Mouse (Mus musculus) frontal cortex, postnatal 25 days (tissue): ENCODE measurements around the gene Mmp24.
A peak's percentile ranks its signal among the peaks of the same experiment; 100 is the strongest.
"Not testable (repeated sequence)": the region's sequence is repeated elsewhere in the genome, so short reads cannot be mapped to it uniquely, and the experiment has no call there.

Experiments
- DNase-seq, 2 experiments: peaks; one replicate each; pipeline ENCODE4 v3.0.0; 2022; ENCODE audit warnings: low spot score in 2 of 2

Gene Mmp24

GRCm38 (mm10) chr2:155814829-155815228 is 39.7 kb downstream of the Mmp24 start:
- DNase-seq: no peak

GRCm38 (mm10) chr2:155816179-155816578 is 41.0 kb downstream of the Mmp24 start:
- DNase-seq: no peak

- DNase-seq: no peak
Observed at GRCm38 (mm10) chr2:155817301-155818245, 42.4 kb downstream of the Mmp24 start.

GRCm38 (mm10) chr2:155818596-155819391 is 43.7 kb downstream of the Mmp24 start:
- DNase-seq: peak; percentile 84 to 86

GRCm38 (mm10) chr2:155819392-155819448 is 44.1 kb downstream of the Mmp24 start, which contains the start of gene BC029722:
Gene BC029722, minus strand, starts transcription at chr2:155819426.
- DNase-seq: no peak

GRCm38 (mm10) chr2:155819449-155820251 is 44.5 kb downstream of the Mmp24 start:
- DNase-seq: no peak

GRCm38 (mm10) chr2:155820779-155821178 is 45.6 kb downstream of the Mmp24 start:
- DNase-seq: no peak

- DNase-seq: no peak
Observed at GRCm38 (mm10) chr2:155823722-155824121, 48.6 kb downstream of the Mmp24 start.

GRCm38 (mm10) chr2:155825904-155826629 is 50.9 kb downstream of the Mmp24 start:
- no peak for DNase-seq

- peak; percentile 51 to 63 for DNase-seq
Observed at GRCm38 (mm10) chr2:155826630-155827424, 51.7 kb downstream of the Mmp24 start, which contains the start of gene Eif6. Gene Eif6, minus strand, starts transcription at chr2:155826925.

GRCm38 (mm10) chr2:155830841-155831240 is 55.7 kb downstream of the Mmp24 start:
- DNase-seq: no peak

GRCm38 (mm10) chr2:155831302-155831701 is 56.2 kb downstream of the Mmp24 start:
- no peak for DNase-seq

GRCm38 (mm10) chr2:155832087-155832486 is 56.9 kb downstream of the Mmp24 start:
- DNase-seq: not testable (repeated sequence)

GRCm38 (mm10) chr2:155834732-155835131 is 59.6 kb downstream of the Mmp24 start, which contains the start of gene Fam83c:
Gene Fam83c, minus strand, starts transcription at chr2:155834854.
- DNase-seq: no peak

- no peak for DNase-seq
Observed at GRCm38 (mm10) chr2:155837961-155838360, 62.8 kb downstream of the Mmp24 start.

GRCm38 (mm10) chr2:155838961-155839360 is 63.8 kb downstream of the Mmp24 start:
- DNase-seq: no peak

- no peak for DNase-seq
Observed at GRCm38 (mm10) chr2:155846930-155847329, 71.8 kb downstream of the Mmp24 start.

- DNase-seq: peak; percentile 74 to 80
Observed at GRCm38 (mm10) chr2:155848291-155848690, 73.1 kb downstream of the Mmp24 start.

- no peak for DNase-seq
Observed at GRCm38 (mm10) chr2:155849464-155849863, 74.3 kb downstream of the Mmp24 start.

GRCm38 (mm10) chr2:155850120-155850519 is 75.0 kb downstream of the Mmp24 start:
- no peak for DNase-seq

- no peak for DNase-seq
Observed at GRCm38 (mm10) chr2:155852536-155852935, 77.4 kb downstream of the Mmp24 start.
